8 mouse cellular contexts compared by ENCODE assay signal in the genomic region with DNA sequence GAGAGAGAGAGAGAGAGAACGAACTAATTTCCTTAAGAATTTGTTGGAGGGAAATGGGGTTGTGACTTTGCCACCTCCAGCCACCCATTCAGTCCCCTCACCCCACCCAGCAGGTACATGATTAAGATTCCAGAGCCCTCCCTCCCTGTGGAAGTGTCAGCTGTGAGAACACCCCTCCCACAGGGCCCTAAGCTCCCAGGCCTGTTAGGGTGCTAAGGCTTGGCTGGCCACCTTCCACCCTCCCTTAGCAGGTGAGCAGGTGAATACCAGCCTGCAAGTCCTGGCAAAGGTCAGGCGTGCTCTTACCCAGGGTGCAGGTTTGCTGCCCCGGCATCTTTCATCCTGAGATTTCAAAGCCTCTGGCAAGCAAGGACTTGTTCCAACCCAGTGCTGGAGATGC. TPM values are rescaled to one million over a fixed set of nuclear protein-coding genes. Genes with fewer than 3 reads are reported as not detected.
DNase-seq lines count a peak whose midpoint lies in the region; ATAC-seq and TF ChIP-seq lines count a peak whose summit lies in the region.

No protein-coding gene starts in this region.

- TF ChIP-seq EP300 in stomach, postnatal 0 days (optimal IDR thresholded peaks at IDR 0.05): no peak

- WGBS in neural tube, embryonic 11.5 days: 73% methylated on average over 3 of the region's 3 CpGs
- WGBS in intestine, embryonic 16.5 days: 56% methylated on average over 3 of the region's 3 CpGs
- WGBS in lung, embryonic 14.5 days: 57% methylated on average over 3 of the region's 3 CpGs
- WGBS in stomach, postnatal 0 days: 46% methylated on average over 3 of the region's 3 CpGs

- H3K9ac ChIP-seq in neural tube, embryonic 11.5 days (ENCODE audit: low read length): no peak overlapping the region
- peak overlapping the region; percentile 88 for H3K9ac ChIP-seq in intestine, embryonic 16.5 days (ENCODE audit: low read depth, low read length)
- peak overlapping the region; percentile 83 for H3K9ac ChIP-seq in lung, embryonic 14.5 days
- H3K9ac ChIP-seq in stomach, postnatal 0 days (ENCODE audit: low read length): peak overlapping the region; percentile 88

- TF ChIP-seq CTCF in lung, embryonic 14.5 days (IDR thresholded peaks at IDR 0.05; ENCODE audit: low read depth): no peak
- TF ChIP-seq CTCF in stomach, postnatal 0 days (IDR thresholded peaks at IDR 0.05; ENCODE audit: low read depth): no peak

- H3K27ac ChIP-seq in neural tube, embryonic 11.5 days (ENCODE audit: low read depth, low read length): no peak overlapping the region
- no peak overlapping the region for H3K27ac ChIP-seq in intestine, embryonic 16.5 days (ENCODE audit: low read length)
- peak overlapping the region; percentile 58 for H3K27ac ChIP-seq in lung, embryonic 14.5 days (ENCODE audit: low read depth)
- H3K27ac ChIP-seq in stomach, postnatal 0 days (replicated peaks): peak overlapping the region; percentile 93

- peaks cover 34% of the 10 kb centered on the region for H3K4me1 ChIP-seq in neural tube, embryonic 11.5 days (ENCODE audit: control insufficient read depth, insufficient read depth, low read length)
- H3K4me1 ChIP-seq in intestine, embryonic 16.5 days (ENCODE audit: control insufficient read depth, insufficient read depth, low read length): peaks cover 77% of the 10 kb centered on the region
- H3K4me1 ChIP-seq in lung, embryonic 14.5 days (ENCODE audit: insufficient read depth): peaks cover 48% of the 10 kb centered on the region
- H3K4me1 ChIP-seq in stomach, postnatal 0 days (replicated peaks; ENCODE audit: control insufficient read depth, insufficient read depth): peaks cover 21% of the 10 kb centered on the region

- no peak for DNase-seq in neural tube, embryonic 11.5 days (ENCODE audit: low spot score)
- DNase-seq in neural tube, embryonic 10.5 days (ENCODE audit: extremely low spot score, low spot score): no peak
- no peak for DNase-seq in lung, embryonic 14.5 days
- no peak for DNase-seq in stomach, postnatal 0 days (ENCODE audit: low spot score)
- DNase-seq in ovary, postnatal 10 days (ENCODE audit: low spot score): no peak
- no peak for DNase-seq in right cerebral cortex, adult 18-20 months

- H3K27me3 ChIP-seq in neural tube, embryonic 11.5 days (ENCODE audit: control insufficient read depth, insufficient read depth, low read length): no peaks in the 10 kb centered on the region
- no peaks in the 10 kb centered on the region for H3K27me3 ChIP-seq in intestine, embryonic 16.5 days (replicated peaks; ENCODE audit: control insufficient read depth, insufficient read depth, low read length)
- no peaks in the 10 kb centered on the region for H3K27me3 ChIP-seq in lung, embryonic 14.5 days (ENCODE audit: insufficient read depth, low read length)
- no peaks in the 10 kb centered on the region for H3K27me3 ChIP-seq in stomach, postnatal 0 days (ENCODE audit: control insufficient read depth, insufficient read depth, low read length)

- H3K4me2 ChIP-seq in neural tube, embryonic 11.5 days (ENCODE audit: low read depth): peak overlapping the region; percentile 89
- peak overlapping the region; percentile 78 for H3K4me2 ChIP-seq in intestine, embryonic 16.5 days (ENCODE audit: low read depth, low read length)
- peak overlapping the region; percentile 87 for H3K4me2 ChIP-seq in lung, embryonic 14.5 days
- peak overlapping the region; percentile 89 for H3K4me2 ChIP-seq in stomach, postnatal 0 days (replicated peaks; ENCODE audit: low read depth)

- H3K9me3 ChIP-seq in neural tube, embryonic 11.5 days (ENCODE audit: control insufficient read depth, low read length): no peaks in the 10 kb centered on the region
- no peaks in the 10 kb centered on the region for H3K9me3 ChIP-seq in intestine, embryonic 16.5 days (ENCODE audit: control insufficient read depth, low read length)
- no peaks in the 10 kb centered on the region for H3K9me3 ChIP-seq in lung, embryonic 14.5 days (ENCODE audit: low read depth, low read length)
- H3K9me3 ChIP-seq in stomach, postnatal 0 days (ENCODE audit: control insufficient read depth, low read length): no peaks in the 10 kb centered on the region

- ATAC-seq in neural tube, embryonic 11.5 days (ENCODE audit: insufficient read depth, low FRiP score, low TSS enrichment): no peak
- no peak for ATAC-seq in intestine, embryonic 16.5 days
- no peak for ATAC-seq in lung, embryonic 14.5 days (ENCODE audit: insufficient read depth)
- no peak; the same call in 1 of the 2 replicates for ATAC-seq in stomach, postnatal 0 days (ENCODE audit: low FRiP score, low TSS enrichment)
- ATAC-seq in erythroid progenitor cell, adult 5-6 weeks (replicated peaks; ENCODE audit: low FRiP score, poor library complexity, severe bottlenecking): no peak

- no peak overlapping the region for H3K4me3 ChIP-seq in neural tube, embryonic 11.5 days (ENCODE audit: low read depth, low read length)
- peak overlapping the region; percentile 83 for H3K4me3 ChIP-seq in intestine, embryonic 16.5 days (ENCODE audit: low read length)
- peak overlapping the region; percentile 88 for H3K4me3 ChIP-seq in lung, embryonic 14.5 days (ENCODE audit: low read depth, low read length)
- H3K4me3 ChIP-seq in stomach, postnatal 0 days (ENCODE audit: low read depth, low read length): peak overlapping the region; percentile 88

- H3K36me3 ChIP-seq in neural tube, embryonic 11.5 days (ENCODE audit: control insufficient read depth, insufficient read depth, low read length): no peaks in the 10 kb centered on the region
- H3K36me3 ChIP-seq in intestine, embryonic 16.5 days (ENCODE audit: control insufficient read depth, insufficient read depth, low read length): no peaks in the 10 kb centered on the region
- H3K36me3 ChIP-seq in lung, embryonic 14.5 days (ENCODE audit: insufficient read depth): 0 out of 2 replicates have a peak, but pooled peaks cover 5% of the 10 kb centered on the region
- H3K36me3 ChIP-seq in stomach, postnatal 0 days (ENCODE audit: control insufficient read depth, insufficient read depth, low read length): no peaks in the 10 kb centered on the region

RNA-seq across cellular contexts. Expression of gene Fam129b, which starts 2.5 kb away (rescaled TPM):
- 17.0 and 17.2 TPM in 2 replicates for polyA plus RNA-seq in neural tube, embryonic 11.5 days (2014; fragmentation: Nextera tagmentation; extraction: Ambion mirVana)
- polyA plus RNA-seq in intestine, embryonic 16.5 days (2015; fragmentation: Nextera tagmentation; extraction: Ambion mirVana): 35.4 and 37.8 TPM in 2 replicates
- polyA plus RNA-seq in lung, embryonic 14.5 days (2014; fragmentation: Nextera tagmentation; extraction: Ambion mirVana): 41.2 and 46.5 TPM in 2 replicates
- 90.7 and 101 TPM in 2 replicates for polyA plus RNA-seq in stomach, postnatal 0 days (2015; fragmentation: Nextera tagmentation; extraction: Ambion mirVana)
- 2.2 and 8.8 TPM in 2 replicates for total RNA-seq in erythroid progenitor cell, adult 5-6 weeks (2015; ENCODE audit: low replicate concordance)
- total RNA-seq in erythroid progenitor cell, adult 5-6 weeks (2017; ENCODE audit: low replicate concordance): 5.0 and 11.5 TPM in 2 replicates

RNA-seq across cellular contexts. Expression of gene Stxbp1, which starts 31.4 kb away (rescaled TPM):
- 74.0 and 89.9 TPM in 2 replicates for polyA plus RNA-seq in neural tube, embryonic 11.5 days (2014; fragmentation: Nextera tagmentation; extraction: Ambion mirVana)
- polyA plus RNA-seq in intestine, embryonic 16.5 days (2015; fragmentation: Nextera tagmentation; extraction: Ambion mirVana): 18.1 TPM in 2 replicates
- 20.7 and 22.2 TPM in 2 replicates for polyA plus RNA-seq in lung, embryonic 14.5 days (2014; fragmentation: Nextera tagmentation; extraction: Ambion mirVana)
- polyA plus RNA-seq in stomach, postnatal 0 days (2015; fragmentation: Nextera tagmentation; extraction: Ambion mirVana): 9.3 and 9.5 TPM in 2 replicates
- 0.84 and 1.4 TPM in 2 replicates for total RNA-seq in erythroid progenitor cell, adult 5-6 weeks (2015; ENCODE audit: low replicate concordance)
- 0.61 and 4.0 TPM in 2 replicates for total RNA-seq in erythroid progenitor cell, adult 5-6 weeks (2017; ENCODE audit: low replicate concordance)

Comparison
In these comparisons a context has a peak if more than half of its experiments do, and no peak if none do; other contexts are left out.
1. H3K27ac ChIP-seq: peak in lung, embryonic 14.5 days (single experiment) and stomach, postnatal 0 days (single experiment); none in neural tube, embryonic 11.5 days (single experiment) and intestine, embryonic 16.5 days (single experiment).
2. Peak in every context shown above with its lines, with median percentiles within 50 percentile points of each other: H3K4me2 ChIP-seq.